Mouse (Mus musculus) neural tube, embryonic 10.5 days (tissue): ENCODE measurements at regions not wholly inside any gene's neighbourhood (a gene's known extent, or its start where the extent isn't known, plus 50 kb on each side); places are given as distances from the start of the nearest gene placed in this dataset.

Experiments
- DNase-seq: peaks from one replicate; pipeline ENCODE4 v3.0.0-alpha.2; 2017; ENCODE audit warnings: low spot score; ENCODE audit errors: extremely low spot score

GRCm38 (mm10) chr1:13941351-13941750, 2151.8 kb downstream of the 4930444P10Rik start:
- DNase-seq, result no peak

GRCm38 (mm10) chr1:13938344-13938743, 2154.8 kb downstream of the 4930444P10Rik start:
- DNase-seq, result no peak

GRCm38 (mm10) chr1:13935938-13936491, 2157.1 kb downstream of the 4930444P10Rik start:
- no peak for DNase-seq

- no peak for DNase-seq
Measured at GRCm38 (mm10) chr1:13928679-13929078, 2164.4 kb downstream of the 4930444P10Rik start.

- no peak for DNase-seq
Measured at GRCm38 (mm10) chr1:13927964-13928363, 2165.2 kb downstream of the 4930444P10Rik start.

- DNase-seq, result no peak
Measured at GRCm38 (mm10) chr1:13925994-13926393, 2167.1 kb downstream of the 4930444P10Rik start.

- no peak for DNase-seq
Measured at GRCm38 (mm10) chr1:13915216-13915615, 2177.9 kb downstream of the 4930444P10Rik start.

GRCm38 (mm10) chr1:13879126-13879525, 2214.0 kb downstream of the 4930444P10Rik start:
- DNase-seq, result no peak

GRCm38 (mm10) chr1:13873925-13874324, 2219.2 kb downstream of the 4930444P10Rik start:
- DNase-seq, result no peak

GRCm38 (mm10) chr1:13872536-13872935, 2220.6 kb downstream of the 4930444P10Rik start:
- no peak for DNase-seq

GRCm38 (mm10) chr1:13870631-13871286, 2222.4 kb downstream of the 4930444P10Rik start:
- DNase-seq, result no peak

- no peak for DNase-seq
Measured at GRCm38 (mm10) chr1:13865713-13866112, 2227.4 kb downstream of the 4930444P10Rik start.

GRCm38 (mm10) chr1:13863712-13864111, 2229.4 kb downstream of the 4930444P10Rik start:
- DNase-seq, result no peak

GRCm38 (mm10) chr1:13861070-13861511, 2232.0 kb downstream of the 4930444P10Rik start:
- DNase-seq, result no peak

- DNase-seq, result no peak
Measured at GRCm38 (mm10) chr1:13860469-13860868, 2232.7 kb downstream of the 4930444P10Rik start.

GRCm38 (mm10) chr1:13859723-13860122, 2233.4 kb downstream of the 4930444P10Rik start:
- DNase-seq, result no peak

- DNase-seq, result no peak
Measured at GRCm38 (mm10) chr1:13858371-13859018, 2234.6 kb downstream of the 4930444P10Rik start.

- no peak for DNase-seq
Measured at GRCm38 (mm10) chr1:13856998-13857397, 2236.1 kb downstream of the 4930444P10Rik start.

- DNase-seq, result no peak
Measured at GRCm38 (mm10) chr1:13851144-13851543, 2242.0 kb downstream of the 4930444P10Rik start.

- DNase-seq, result no peak
Measured at GRCm38 (mm10) chr1:13849071-13849470, 2244.1 kb downstream of the 4930444P10Rik start.

- DNase-seq, result no peak
Measured at GRCm38 (mm10) chr1:13846336-13846865, 2246.7 kb downstream of the 4930444P10Rik start.

- DNase-seq, result no peak
Measured at GRCm38 (mm10) chr1:13840309-13840622, 2252.9 kb downstream of the 4930444P10Rik start.
